Comparison of ENCODE assay signal across 18 mouse cellular contexts in the genomic region with DNA sequence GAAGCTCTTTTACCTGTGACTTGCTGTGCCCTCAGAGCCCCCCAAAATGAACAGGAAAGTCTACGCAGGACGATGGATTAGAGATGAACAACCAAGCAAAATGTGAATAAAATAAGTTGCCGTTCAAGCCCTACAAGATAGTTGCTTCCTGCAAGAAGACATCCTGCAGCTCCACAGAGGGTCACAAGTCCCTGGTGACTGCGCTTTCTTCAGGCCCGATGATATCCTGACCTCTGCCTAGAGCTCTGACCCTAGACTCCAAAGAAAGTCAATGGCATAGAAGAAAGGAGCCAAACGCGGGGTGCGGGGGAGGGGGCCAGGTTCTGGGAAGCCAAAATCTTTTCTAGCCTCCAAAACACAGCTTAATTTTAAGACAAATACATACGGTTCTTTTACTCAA. TPM values are rescaled to one million over a fixed set of nuclear protein-coding genes. Genes with fewer than 3 reads are reported as not detected.
DNase-seq lines count a peak whose midpoint lies in the region; ATAC-seq lines count a peak whose summit lies in the region.
"Had no signal": no experiment of that assay in that cellular context is flagged by ENCODE, and none has a peak within 500 bp of the region (broad histone marks: within the 10 kb centered on the region; RNA-seq: fewer than 3 reads in every experiment).

No protein-coding gene starts in this region.

- ATAC-seq in forebrain, embryonic 16.5 days = no peak
- no peak for ATAC-seq in limb, embryonic 11.5 days (ENCODE audit: insufficient number of reproducible peaks, low FRiP score, low TSS enrichment, low read depth)
- ATAC-seq in midbrain, embryonic 16.5 days = no peak
- ATAC-seq: Patski had no signal

- no peak for DNase-seq in forebrain, embryonic 10.5 days (ENCODE audit: extremely low spot score, low spot score)
- DNase-seq in limb, embryonic 11.5 days (ENCODE audit: low spot score) = peak; percentile 47
- no peak for DNase-seq in kidney, adult 11 months
- DNase-seq in T-cell, adult 2 months (ENCODE audit: low spot score) = no peak
- DNase-seq in yolk sac, embryonic 10.5 days (ENCODE audit: low spot score) = no peak
- no peak for DNase-seq in left cerebral cortex, postnatal 14 days (ENCODE audit: low spot score in 2 of 2)
- DNase-seq: adrenal gland, adult 2 months; cerebellum, postnatal 25 days; heart, adult 18-20 months had no signal

- H3K27me3 ChIP-seq in forebrain, embryonic 10.5 days (ENCODE audit: poor library complexity, severe bottlenecking) = peaks cover 100% of the 10 kb centered on the region
- H3K27me3 ChIP-seq in forebrain, embryonic 16.5 days (replicated peaks; ENCODE audit: control insufficient read depth, insufficient read depth, low read length) = peaks cover 27% of the 10 kb centered on the region
- peaks cover 16% of the 10 kb centered on the region for H3K27me3 ChIP-seq in limb, embryonic 11.5 days (ENCODE audit: control insufficient read depth, insufficient read depth, low read length)
- H3K27me3 ChIP-seq in midbrain, embryonic 16.5 days (ENCODE audit: control insufficient read depth, insufficient read depth, low read depth, low read length) = peaks cover 12% of the 10 kb centered on the region
- H3K27me3 ChIP-seq: CH12.LX had no signal

- no peak overlapping the region; the same call in 1 of the 2 replicates for H3K9ac ChIP-seq in forebrain, embryonic 16.5 days (replicated peaks; ENCODE audit: low read depth, low read length)
- peak overlapping the region; percentile 65 for H3K9ac ChIP-seq in limb, embryonic 11.5 days (ENCODE audit: low read length)
- peak overlapping the region; percentile 58 for H3K9ac ChIP-seq in midbrain, embryonic 16.5 days (ENCODE audit: low read depth, low read length)
- H3K9ac ChIP-seq: embryonic facial prominence, embryonic 15.5 days; kidney, embryonic 15.5 days; liver, embryonic 14.5 days had no signal

- H3K4me2 ChIP-seq in forebrain, embryonic 16.5 days (ENCODE audit: low read length) = peak overlapping the region; percentile 7; the same call in 1 of the 2 replicates
- H3K4me2 ChIP-seq in limb, embryonic 11.5 days (ENCODE audit: low read depth, severe bottlenecking) = peak overlapping the region; percentile 52
- peak overlapping the region; percentile 47 for H3K4me2 ChIP-seq in midbrain, embryonic 16.5 days (ENCODE audit: low read length)

- WGBS in forebrain, embryonic 10.5 days = under 1% methylated on average over 9 of the region's 9 CpGs
- WGBS in forebrain, embryonic 16.5 days = 11% methylated on average over 9 of the region's 9 CpGs
- 2% methylated on average over 9 of the region's 9 CpGs for WGBS in limb, embryonic 11.5 days
- WGBS in midbrain, embryonic 16.5 days = 2% methylated on average over 9 of the region's 9 CpGs

- H3K4me3 ChIP-seq in forebrain, embryonic 10.5 days = peak overlapping the region; percentile 37; the same call in 1 of the 2 replicates
- peak overlapping the region; percentile 0; the same call in 1 of the 2 replicates for H3K4me3 ChIP-seq in forebrain, embryonic 16.5 days (replicated peaks; ENCODE audit: low read length)
- H3K4me3 ChIP-seq in limb, embryonic 11.5 days (ENCODE audit: low read depth, low read length) = peak overlapping the region; percentile 46
- H3K4me3 ChIP-seq in midbrain, embryonic 16.5 days (ENCODE audit: low read depth, low read length) = peak overlapping the region; percentile 50
- H3K4me3 ChIP-seq: embryonic facial prominence, embryonic 15.5 days had no signal

- H3K9me3 ChIP-seq in forebrain, embryonic 10.5 days = no peaks in the 10 kb centered on the region
- no peaks in the 10 kb centered on the region for H3K9me3 ChIP-seq in forebrain, embryonic 16.5 days (ENCODE audit: control insufficient read depth, low read length)
- H3K9me3 ChIP-seq in limb, embryonic 11.5 days (ENCODE audit: control insufficient read depth, low read length) = no peaks in the 10 kb centered on the region
- no peaks in the 10 kb centered on the region for H3K9me3 ChIP-seq in midbrain, embryonic 16.5 days (replicated peaks; ENCODE audit: control insufficient read depth, low read length, poor library complexity, severe bottlenecking)
- H3K9me3 ChIP-seq: embryonic facial prominence, embryonic 15.5 days; kidney, embryonic 15.5 days had no signal

- H3K4me1 ChIP-seq in forebrain, embryonic 10.5 days = peaks cover 58% of the 10 kb centered on the region
- H3K4me1 ChIP-seq in forebrain, embryonic 16.5 days (replicated peaks; ENCODE audit: control insufficient read depth, insufficient read depth, low read length) = peaks cover 40% of the 10 kb centered on the region
- peaks cover 11% of the 10 kb centered on the region for H3K4me1 ChIP-seq in limb, embryonic 11.5 days (ENCODE audit: control insufficient read depth, insufficient read depth, low read length)
- H3K4me1 ChIP-seq in midbrain, embryonic 16.5 days (ENCODE audit: control insufficient read depth, insufficient read depth, low read length) = peaks cover 6% of the 10 kb centered on the region; the same call in 1 of the 2 replicates

- H3K36me3 ChIP-seq in forebrain, embryonic 10.5 days (replicated peaks) = peaks cover 9% of the 10 kb centered on the region
- H3K36me3 ChIP-seq in forebrain, embryonic 16.5 days (ENCODE audit: control insufficient read depth, insufficient read depth) = no peaks in the 10 kb centered on the region
- no peaks in the 10 kb centered on the region for H3K36me3 ChIP-seq in limb, embryonic 11.5 days (ENCODE audit: control insufficient read depth, insufficient read depth, low read length)
- H3K36me3 ChIP-seq in midbrain, embryonic 16.5 days (ENCODE audit: control insufficient read depth, insufficient read depth, low read length) = no peaks in the 10 kb centered on the region
- H3K36me3 ChIP-seq: embryonic facial prominence, embryonic 15.5 days had no signal

- peak overlapping the region; percentile 44; the same call in 1 of the 2 replicates for H3K27ac ChIP-seq in forebrain, embryonic 10.5 days
- no peak overlapping the region for H3K27ac ChIP-seq in forebrain, embryonic 16.5 days (ENCODE audit: low read length)
- H3K27ac ChIP-seq in limb, embryonic 11.5 days (replicated peaks; ENCODE audit: low read depth, low read length) = 0 out of 2 replicates have a peak overlapping the region, but pooled peaks have one; percentile 69
- H3K27ac ChIP-seq in midbrain, embryonic 16.5 days (ENCODE audit: low read length) = peak overlapping the region; percentile 94
- H3K27ac ChIP-seq: embryonic facial prominence, embryonic 15.5 days; kidney, embryonic 15.5 days; liver, embryonic 14.5 days; macrophage had no signal

- intact Hi-C loops in left cerebral cortex, postnatal 14 days (cut with DNase I) = loop anchor here (10.0 kb wide), 1 partner anchor 342 kb away; no protein-coding TSS in a partner anchor

RNA-seq across cellular contexts. Expression of gene Lhx9, which starts 1.8 kb away (rescaled TPM):
- polyA plus RNA-seq in forebrain, embryonic 10.5 days (2016; fragmentation: Nextera tagmentation; extraction: Ambion mirVana) = 5.3 and 8.7 TPM in 2 replicates
- 8.5 and 17.0 TPM in 2 replicates for polyA plus RNA-seq in forebrain, embryonic 16.5 days (2015; fragmentation: Nextera tagmentation; extraction: Ambion mirVana)
- polyA plus RNA-seq in limb, embryonic 11.5 days (2014; fragmentation: Nextera tagmentation; extraction: Ambion mirVana) = 108 and 116 TPM in 2 replicates
- polyA plus RNA-seq in midbrain, embryonic 16.5 days (2015; fragmentation: Nextera tagmentation; extraction: Ambion mirVana) = 127 and 159 TPM in 2 replicates
- 1 to 10 TPM in 1 of 2 experiments, under 1 TPM in 1; 0.33 to 1.6 TPM for total RNA-seq in left cerebral cortex, postnatal 14 days (2021)
- total RNA-seq: adrenal gland, adult 2 months; heart, adult 18-20 months; hematopoietic stem cell, adult 5-6 weeks had no signal
- polyA plus RNA-seq: macrophage had no signal

RNA-seq across cellular contexts. Expression of gene 2310009B15Rik, which starts 10.1 kb away (rescaled TPM):
- polyA plus RNA-seq in forebrain, embryonic 10.5 days (2016; fragmentation: Nextera tagmentation; extraction: Ambion mirVana) = 41.1 and 48.7 TPM in 2 replicates
- 23.0 and 26.4 TPM in 2 replicates for polyA plus RNA-seq in forebrain, embryonic 16.5 days (2015; fragmentation: Nextera tagmentation; extraction: Ambion mirVana)
- polyA plus RNA-seq in limb, embryonic 11.5 days (2014; fragmentation: Nextera tagmentation; extraction: Ambion mirVana) = 54.2 and 60.4 TPM in 2 replicates
- polyA plus RNA-seq in midbrain, embryonic 16.5 days (2015; fragmentation: Nextera tagmentation; extraction: Ambion mirVana) = 35.9 and 36.3 TPM in 2 replicates
- total RNA-seq in left cerebral cortex, postnatal 14 days (2021) = 10 to 100 TPM; 13.7 to 14.2 TPM

Comparison
In these comparisons a context has a peak if more than half of its experiments do, and no peak if none do; other contexts are left out.
1. H3K4me3 ChIP-seq: peak in every context shown above with its lines; median percentile 50 in midbrain, embryonic 16.5 days; 46 in limb, embryonic 11.5 days; 37 in forebrain, embryonic 10.5 days; 0 in forebrain, embryonic 16.5 days.